Mouse (Mus musculus) midbrain, embryonic 14.5 days (tissue): Measurements from ENCODE around the gene Dexi. TPM values are rescaled to one million over a fixed set of nuclear protein-coding genes. Genes with fewer than 3 reads are reported as not detected.

Experiments used
- ATAC-seq: fragments of 200-750 bp; cut with Nextera tagmentation; 2 replicates; pipeline ENCODE4 v1.8.0; 2017; ENCODE audit warnings: moderate number of reproducible peaks, moderate library complexity; ENCODE audit not compliant: low FRiP score, low TSS enrichment
- DNase-seq: peaks from one replicate; pipeline ENCODE4 v3.0.0-alpha.2; 2015
- H3K27ac ChIP-seq: fragments of 300-500 bp; sonication (generic); replicated peaks from 2 replicates; pipeline ENCODE4 v1.5.1; 2014; ENCODE audit warnings: mild to moderate bottlenecking, low read depth, low read length, moderate library complexity
- H3K27me3 ChIP-seq: fragments of 300-500 bp; sonication (generic); 2 replicates; pipeline ENCODE4 v1.6.1; 2014; ENCODE audit warnings: low read length, control low read depth, mixed read lengths; ENCODE audit not compliant: control insufficient read depth, insufficient read depth
- H3K36me3 ChIP-seq: fragments of 300-500 bp; sonication (generic); 2 replicates; pipeline ENCODE4 v1.6.1; 2014; ENCODE audit warnings: low read length, control low read depth; ENCODE audit not compliant: control insufficient read depth, insufficient read depth
- H3K4me1 ChIP-seq: fragments of 300-500 bp; sonication (generic); 2 replicates; pipeline ENCODE4 v1.6.1; 2014; ENCODE audit warnings: mild to moderate bottlenecking, antibody characterized with exemption, low read length, control low read depth; ENCODE audit not compliant: control insufficient read depth, insufficient read depth
- H3K4me2 ChIP-seq: fragments of 300-500 bp; sonication (generic); 2 replicates; pipeline ENCODE4 v1.6.1; 2014; ENCODE audit warnings: mild to moderate bottlenecking, low read length, moderate library complexity
- H3K4me3 ChIP-seq: fragments of 300-500 bp; sonication (generic); replicated peaks from 2 replicates; pipeline ENCODE4 v1.5.1; 2014; ENCODE audit warnings: low read depth, low read length
- H3K9ac ChIP-seq: fragments of 300-500 bp; sonication (generic); replicated peaks from 2 replicates; pipeline ENCODE4 v1.6.1; 2014; ENCODE audit warnings: mild to moderate bottlenecking, low read length, moderate library complexity
- H3K9me3 ChIP-seq: fragments of 300-500 bp; sonication (generic); 2 replicates; pipeline ENCODE4 v1.6.1; 2016; ENCODE audit warnings: low read length, control low read depth, mixed read lengths; ENCODE audit not compliant: control insufficient read depth
- WGBS: fragments of 180-500 bp; shearing (Covaris S2); extraction: QIAGEN DNeasy Blood & Tissue Kit; methylation state at CpG from one replicate; pipeline ENCODE4 v1.1.7; 2014; 5-methylcytosine and 5-hydroxymethylcytosine counted together
- polyA plus RNA-seq: library from polyadenylated mRNA; unstranded; fragments of >200 nt; fragmentation: Nextera tagmentation; extraction: Ambion mirVana; gene quantifications from 2 replicates; pipeline ENCODE4 v1.2.1, GENCODE M21; 2014

Dexi gene
- polyA plus RNA-seq, 1 experiment from 2014 or later: 21.8 TPM

DNA sequence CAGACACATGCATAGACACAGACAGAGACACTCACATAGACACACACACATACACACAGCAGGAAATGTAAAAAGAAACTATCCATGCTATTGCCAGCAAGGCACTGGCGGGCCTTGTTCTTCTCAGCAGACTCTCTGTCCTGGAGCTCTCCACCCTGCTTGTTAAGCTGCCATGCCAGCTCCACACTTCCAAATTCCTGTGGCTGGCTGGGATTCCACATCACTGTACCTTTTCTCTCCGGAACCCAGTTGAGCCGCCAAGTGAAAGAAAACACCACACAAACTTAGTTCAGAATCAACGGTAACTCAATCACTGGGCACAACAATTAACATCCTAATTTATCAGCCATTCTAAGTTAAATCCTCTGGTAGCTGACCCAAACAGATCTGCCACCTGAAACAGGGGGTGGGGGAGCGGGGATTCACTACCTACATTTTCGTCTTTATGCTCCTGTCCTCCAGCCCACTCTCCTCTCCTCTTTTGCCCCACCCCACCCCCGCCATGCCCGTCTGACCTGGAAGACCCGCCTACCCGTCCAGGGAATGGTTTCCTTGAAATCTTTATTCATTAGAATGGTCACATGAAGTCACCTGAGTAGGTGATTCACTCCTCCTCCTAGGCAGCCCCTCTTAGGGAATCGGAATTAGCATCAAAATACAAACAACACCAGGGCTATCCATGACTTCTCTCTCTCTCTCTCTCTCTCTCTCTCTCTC is 75.3 kb downstream of the Dexi start:
- H3K27ac ChIP-seq: no peak overlapping the region
- no peak overlapping the region for H3K9ac ChIP-seq
- H3K4me3 ChIP-seq: no peak overlapping the region
- ATAC-seq (no peak), DNase-seq (no peak)
- no peaks in the 10 kb centered on the region for H3K36me3 ChIP-seq
- H3K9me3 ChIP-seq: no peaks in the 10 kb centered on the region
- WGBS: 43% methylated on average over 11 of the region's 11 CpGs
- H3K27me3 ChIP-seq: no peaks in the 10 kb centered on the region
- no peak overlapping the region for H3K4me2 ChIP-seq
- no peaks in the 10 kb centered on the region for H3K4me1 ChIP-seq

DNA sequence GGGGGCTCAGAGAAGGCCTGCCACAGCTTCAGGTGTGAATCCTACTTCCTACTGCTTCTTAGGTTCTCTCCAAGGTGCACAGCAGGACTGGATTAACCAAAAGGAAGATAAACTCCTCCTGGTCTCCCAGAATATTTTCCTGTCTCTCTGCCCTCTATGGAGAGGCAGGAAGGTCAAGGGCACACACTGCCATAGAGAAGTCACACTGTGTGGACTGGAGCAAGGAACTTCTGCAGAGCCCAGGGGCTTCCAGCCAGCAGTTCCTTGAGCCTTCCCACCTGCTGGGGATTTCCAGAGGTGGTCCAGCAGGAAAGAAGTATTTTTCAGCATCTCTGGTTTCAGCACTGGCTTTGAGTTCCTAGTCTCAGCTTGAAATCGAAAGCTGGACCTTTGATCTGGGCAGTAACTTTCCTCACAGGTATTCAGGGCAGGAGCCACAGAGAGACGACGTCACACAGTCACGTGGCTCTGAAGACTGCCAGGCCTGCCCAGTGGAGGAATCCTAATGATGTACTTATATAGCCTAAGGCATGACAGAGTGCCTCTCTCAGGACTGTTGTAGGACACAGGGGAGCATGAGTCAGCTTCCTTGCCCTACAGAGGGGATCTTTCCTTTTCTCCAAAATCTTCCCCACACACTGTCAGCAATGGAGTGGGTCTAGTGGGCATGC is 77.7 kb downstream of the Dexi start:
- ATAC-seq (no peak), DNase-seq (no peak)
- no peak overlapping the region for H3K27ac ChIP-seq
- no peak overlapping the region for H3K4me3 ChIP-seq
- 34% methylated on average over 4 of the region's 4 CpGs for WGBS
- no peak overlapping the region for H3K4me2 ChIP-seq
- no peak overlapping the region for H3K9ac ChIP-seq
- no peaks in the 10 kb centered on the region for H3K9me3 ChIP-seq
- no peaks in the 10 kb centered on the region for H3K4me1 ChIP-seq
- H3K27me3 ChIP-seq: no peaks in the 10 kb centered on the region
- no peaks in the 10 kb centered on the region for H3K36me3 ChIP-seq

GRCm38 (mm10) chr16:10461178-10461577 is 81.7 kb downstream of the Dexi start:
- Histone ChIP-seq H3K9me3 (no peaks in the 10 kb centered on the region), H3K9ac (no peak overlapping the region), H3K4me3 (no peak overlapping the region), H3K36me3 (no peaks in the 10 kb centered on the region), H3K4me2 (no peak overlapping the region), H3K4me1 (no peaks in the 10 kb centered on the region), H3K27me3 (no peaks in the 10 kb centered on the region), H3K27ac (no peak overlapping the region)
- ATAC-seq: no peak
- 97% methylated on average over 2 of the region's 2 CpGs for WGBS
- DNase-seq: no peak

- WGBS: 68% methylated on average over 2 of the region's 2 CpGs
- no peak for ATAC-seq
Observed at GRCm38 (mm10) chr16:10460188-10460587, 82.7 kb downstream of the Dexi start.

DNA sequence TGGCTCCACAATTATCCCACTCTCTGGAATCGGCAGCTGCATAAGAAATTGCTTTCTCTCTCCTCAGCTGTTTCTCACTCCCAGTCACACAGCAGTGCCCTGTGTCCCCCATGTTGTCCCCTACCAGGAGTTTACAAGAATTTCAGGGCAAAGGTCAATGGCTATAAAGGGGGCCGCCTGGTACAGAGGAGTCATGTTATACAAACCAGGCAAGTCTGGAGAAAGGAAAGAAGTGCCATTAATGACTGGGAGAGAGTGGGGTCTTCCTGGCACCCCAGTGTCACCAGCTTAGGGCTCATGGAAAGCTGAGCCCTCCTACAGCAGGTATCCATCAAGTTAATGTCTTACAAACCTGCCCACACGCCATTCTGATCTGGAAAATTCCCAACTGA is 88.3 kb downstream of the Dexi start:
- 59% methylated on average over 3 of the region's 3 CpGs for WGBS

More at GRCm38 (mm10) chr16:10460188-10460587, 82.7 kb downstream of the Dexi start:
- Histone ChIP-seq H3K9me3 (no peaks in the 10 kb centered on the region), H3K4me2 (no peak overlapping the region), H3K27me3 (no peaks in the 10 kb centered on the region), H3K9ac (no peak overlapping the region), H3K27ac (no peak overlapping the region), H3K4me3 (no peak overlapping the region), H3K4me1 (no peaks in the 10 kb centered on the region), H3K36me3 (no peaks in the 10 kb centered on the region)
- DNase-seq: no peak

DNA sequence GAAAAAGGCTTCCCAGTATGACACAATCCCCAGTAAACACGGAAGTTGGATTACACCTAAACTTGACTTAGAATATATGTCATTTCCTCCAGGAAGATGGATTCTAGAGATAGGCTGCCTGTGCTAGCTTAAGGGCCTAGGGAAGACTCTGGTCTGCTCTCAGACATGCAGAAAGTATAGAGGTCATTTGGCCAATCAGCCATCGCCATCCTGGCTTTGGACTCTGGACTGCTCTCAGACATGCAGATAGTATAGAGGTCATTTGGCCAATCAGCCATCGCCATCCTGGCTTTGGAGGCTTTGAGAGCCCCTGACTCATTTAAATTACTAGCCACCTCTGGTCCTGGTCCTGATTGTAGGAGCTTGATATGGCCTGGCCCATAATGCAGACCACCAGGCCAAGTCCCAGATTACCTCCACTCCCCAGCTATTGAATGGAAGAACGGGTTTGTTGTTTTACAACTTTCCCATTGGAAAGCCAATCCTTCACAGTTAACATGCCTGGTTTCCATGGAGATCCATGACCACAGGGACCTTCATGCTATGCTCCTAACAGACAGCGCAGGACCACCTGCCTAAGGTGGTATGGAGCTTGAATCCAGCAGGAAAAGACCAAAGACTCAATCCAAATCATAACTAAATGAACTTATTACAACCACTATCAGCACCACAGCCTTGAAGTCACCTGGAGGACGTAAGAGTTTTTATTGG is 88.8 kb downstream of the Dexi start:
- Histone ChIP-seq H3K9me3 (no peaks in the 10 kb centered on the region), H3K9ac (no peak overlapping the region), H3K4me1 (no peaks in the 10 kb centered on the region), H3K36me3 (no peaks in the 10 kb centered on the region), H3K4me2 (no peak overlapping the region), H3K4me3 (no peak overlapping the region), H3K27me3 (no peaks in the 10 kb centered on the region), H3K27ac (no peak overlapping the region)
- WGBS: 85% methylated on average over 6 of the region's 6 CpGs
- ATAC-seq (no peak), DNase-seq (no peak)

More for the DNA sequence above, 88.3 kb downstream of the Dexi start:
- no peak for ATAC-seq
- Histone ChIP-seq H3K27me3 (no peaks in the 10 kb centered on the region), H3K9ac (no peak overlapping the region), H3K4me2 (no peak overlapping the region), H3K4me3 (no peak overlapping the region), H3K4me1 (no peaks in the 10 kb centered on the region), H3K36me3 (no peaks in the 10 kb centered on the region), H3K27ac (no peak overlapping the region), H3K9me3 (no peaks in the 10 kb centered on the region)
- no peak for DNase-seq

Other genes starting within 250 kb of the Dexi start
- gene Emp2, start 229.1 kb downstream of the Dexi start, polyA plus RNA-seq: 7.1 and 7.4 TPM in 2 replicates
- 7.2 and 11.4 TPM in 2 replicates for gene Tekt5, start 147.6 kb downstream of the Dexi start, polyA plus RNA-seq
- 47.3 and 49.0 TPM in 2 replicates for gene Nubp1, start 131.1 kb downstream of the Dexi start, polyA plus RNA-seq
- gene Tvp23a, start 95.7 kb downstream of the Dexi start, polyA plus RNA-seq: 39.1 and 45.2 TPM in 2 replicates
- gene Ciita, start 63.0 kb downstream of the Dexi start, polyA plus RNA-seq: 0.57 and 0.58 TPM in 2 replicates
- gene Clec16a, start 2.3 kb upstream of the Dexi start, polyA plus RNA-seq: 78.4 and 79.3 TPM in 2 replicates
- 2.5 and 2.7 TPM in 2 replicates for gene Socs1, start 242.5 kb upstream of the Dexi start, polyA plus RNA-seq
- not detected in 2 replicates for gene Tnp2, start 245.6 kb upstream of the Dexi start, polyA plus RNA-seq
- not detected in 2 replicates for gene Prm3, start 247.9 kb upstream of the Dexi start, polyA plus RNA-seq